Mouse (Mus musculus) intestine, embryonic 14.5 days (tissue): ENCODE data around the gene Dxo. TPM values are rescaled to one million over a fixed set of nuclear protein-coding genes. Genes with fewer than 3 reads are reported as not detected.
A peak's percentile ranks its signal among the peaks of the same experiment; 100 is the strongest.

ENCODE experiments used
- ATAC-seq: fragments of 200-750 bp; cut with Nextera tagmentation; replicated peaks from 2 replicates; pipeline ENCODE4 v1.8.0; 2017; ENCODE audit warnings: low read depth, moderate number of reproducible peaks, moderate TSS enrichment, moderate library complexity; ENCODE audit not compliant: low FRiP score, low TSS enrichment
- DNase-seq: peaks from one replicate; pipeline ENCODE4 v3.0.0-alpha.2; 2018; ENCODE audit warnings: low spot score
- H3K27ac ChIP-seq: fragments of 300-500 bp; sonication (generic); 2 replicates; pipeline ENCODE4 v1.5.1; 2014; ENCODE audit warnings: low read depth, mild to moderate bottlenecking, control low read depth
- H3K27me3 ChIP-seq: fragments of 300-500 bp; sonication (generic); replicated peaks from 2 replicates; pipeline ENCODE4 v1.6.1; 2014; ENCODE audit warnings: low read length, control low read depth; ENCODE audit not compliant: control insufficient read depth, insufficient read depth
- H3K36me3 ChIP-seq: fragments of 300-500 bp; sonication (generic); 2 replicates; pipeline ENCODE4 v1.6.1; 2014; ENCODE audit warnings: low read length, control low read depth; ENCODE audit not compliant: control insufficient read depth, insufficient read depth
- H3K4me1 ChIP-seq: fragments of 300-500 bp; sonication (generic); replicated peaks from 2 replicates; pipeline ENCODE4 v1.6.1; 2014; ENCODE audit warnings: low read length, control low read depth, mixed read lengths; ENCODE audit not compliant: control insufficient read depth, insufficient read depth
- H3K4me2 ChIP-seq: fragments of 300-500 bp; sonication (generic); 2 replicates; pipeline ENCODE4 v1.6.1; 2014; ENCODE audit warnings: low read length
- H3K4me3 ChIP-seq: fragments of 300-500 bp; sonication (generic); 2 replicates; pipeline ENCODE4 v1.5.1; 2014; ENCODE audit warnings: low read depth, low read length, control low read depth, mixed read lengths
- H3K9ac ChIP-seq: fragments of 300-500 bp; sonication (generic); 2 replicates; pipeline ENCODE4 v1.6.1; 2014; ENCODE audit warnings: mild to moderate bottlenecking, low read length
- H3K9me3 ChIP-seq: fragments of 300-500 bp; sonication (generic); 2 replicates; pipeline ENCODE4 v1.6.1; 2016; ENCODE audit warnings: low read length, control low read depth; ENCODE audit not compliant: control insufficient read depth
- WGBS: fragments of 180-500 bp; shearing (Covaris S2); extraction: QIAGEN DNeasy Blood & Tissue Kit; methylation state at CpG from one replicate; pipeline ENCODE4 v1.1.7; 2014; 5-methylcytosine and 5-hydroxymethylcytosine counted together
- polyA plus RNA-seq: library from polyadenylated mRNA; unstranded; fragments of >200 nt; fragmentation: Nextera tagmentation; extraction: Ambion mirVana; gene quantifications from 2 replicates; pipeline ENCODE4 v1.2.1, GENCODE M21; 2014

Dxo gene
- polyA plus RNA-seq, 1 experiment from 2014 or later = 58.2 TPM

DNA sequence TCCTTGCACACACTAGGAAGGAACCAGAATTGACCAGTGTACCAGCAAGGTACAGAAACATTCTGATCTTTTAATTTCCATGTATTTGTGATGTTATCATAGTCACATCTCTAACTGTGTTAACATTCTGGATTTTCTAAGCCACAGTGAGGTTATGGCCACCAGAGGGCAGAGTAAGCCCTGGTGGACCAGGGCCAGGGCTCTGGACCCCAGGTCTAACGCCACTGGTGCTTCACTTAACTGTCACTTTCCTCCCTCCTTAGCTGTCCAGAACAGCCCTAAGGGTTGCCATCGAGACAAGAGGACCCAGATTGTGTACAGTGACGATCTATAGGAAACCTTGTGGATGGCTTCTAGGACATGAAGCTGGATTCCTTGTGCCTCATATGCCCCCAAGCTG, 19.0 kb downstream of the Dxo start:
- H3K27ac ChIP-seq = no peak overlapping the region
- no peak overlapping the region for H3K9ac ChIP-seq
- DNase-seq = peak; percentile 75
- 37% methylated on average over 3 of the region's 3 CpGs for WGBS
- peaks cover 7% of the 10 kb centered on the region for H3K4me1 ChIP-seq
- peak; percentile 29; the same call in 1 of the 2 replicates for ATAC-seq
- H3K27me3 ChIP-seq = no peaks in the 10 kb centered on the region
- H3K4me3 ChIP-seq = no peak overlapping the region
- no peaks in the 10 kb centered on the region for H3K9me3 ChIP-seq
- H3K4me2 ChIP-seq = no peak overlapping the region
- peaks cover 63% of the 10 kb centered on the region for H3K36me3 ChIP-seq

DNA sequence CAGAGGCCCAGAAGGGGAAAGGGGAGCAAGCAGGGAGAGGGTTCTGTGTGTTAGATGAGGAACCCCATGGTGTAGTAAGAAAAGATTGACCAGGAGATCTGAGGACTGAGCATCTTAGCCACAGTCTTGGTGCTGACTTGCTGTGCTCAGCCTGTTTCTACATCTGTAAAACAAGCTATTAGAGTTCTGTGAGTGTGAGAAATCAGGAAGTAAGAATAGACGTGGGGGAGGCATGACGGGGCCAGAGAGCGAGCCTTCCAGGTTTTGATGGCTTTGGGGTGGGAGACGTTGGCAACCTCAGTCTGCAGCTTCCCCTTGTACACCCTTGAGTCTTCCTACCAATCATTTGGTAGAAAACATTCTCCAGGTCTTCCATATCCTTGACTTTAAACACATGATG, 21.9 kb downstream of the Dxo start:
- DNase-seq (no peak), ATAC-seq (no peak)
- H3K4me1 ChIP-seq = peaks cover 5% of the 10 kb centered on the region; the same call in 1 of the 2 replicates
- no peak overlapping the region for H3K4me2 ChIP-seq
- 81% methylated on average over 4 of the region's 4 CpGs for WGBS
- no peak overlapping the region for H3K9ac ChIP-seq
- H3K36me3 ChIP-seq = peaks cover 44% of the 10 kb centered on the region
- no peaks in the 10 kb centered on the region for H3K27me3 ChIP-seq
- no peak overlapping the region for H3K4me3 ChIP-seq
- no peaks in the 10 kb centered on the region for H3K9me3 ChIP-seq
- H3K27ac ChIP-seq = no peak overlapping the region

DNA sequence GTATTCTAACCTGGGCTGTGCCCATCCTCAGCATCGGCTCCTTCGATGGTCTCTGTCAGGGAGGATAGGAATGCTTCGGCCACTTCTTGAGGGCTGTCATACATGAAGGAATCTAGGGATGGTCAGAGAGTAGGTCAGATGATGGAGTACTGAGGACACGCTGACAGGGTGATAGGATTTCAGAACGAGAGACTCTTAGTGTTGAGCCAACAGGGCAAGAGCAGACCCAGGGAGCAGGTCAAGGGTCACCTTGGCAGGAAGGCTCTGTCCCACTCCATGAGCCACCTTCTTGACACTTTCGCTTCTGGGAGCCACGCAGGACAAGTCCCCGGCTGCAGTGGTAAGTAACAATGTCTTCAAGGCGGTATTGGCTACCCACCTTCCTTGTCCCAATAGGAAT, 23.7 kb downstream of the Dxo start:
- no peak for DNase-seq
- Histone ChIP-seq H3K27me3 (no peaks in the 10 kb centered on the region), H3K27ac (no peak overlapping the region), H3K9me3 (no peaks in the 10 kb centered on the region), H3K4me3 (no peak overlapping the region), H3K36me3 (peaks cover 26% of the 10 kb centered on the region), H3K4me2 (no peak overlapping the region), H3K4me1 (peaks cover 5% of the 10 kb centered on the region; the same call in 1 of the 2 replicates), H3K9ac (no peak overlapping the region)
- WGBS = 84% methylated on average over 9 of the region's 9 CpGs
- ATAC-seq = no peak

DNA sequence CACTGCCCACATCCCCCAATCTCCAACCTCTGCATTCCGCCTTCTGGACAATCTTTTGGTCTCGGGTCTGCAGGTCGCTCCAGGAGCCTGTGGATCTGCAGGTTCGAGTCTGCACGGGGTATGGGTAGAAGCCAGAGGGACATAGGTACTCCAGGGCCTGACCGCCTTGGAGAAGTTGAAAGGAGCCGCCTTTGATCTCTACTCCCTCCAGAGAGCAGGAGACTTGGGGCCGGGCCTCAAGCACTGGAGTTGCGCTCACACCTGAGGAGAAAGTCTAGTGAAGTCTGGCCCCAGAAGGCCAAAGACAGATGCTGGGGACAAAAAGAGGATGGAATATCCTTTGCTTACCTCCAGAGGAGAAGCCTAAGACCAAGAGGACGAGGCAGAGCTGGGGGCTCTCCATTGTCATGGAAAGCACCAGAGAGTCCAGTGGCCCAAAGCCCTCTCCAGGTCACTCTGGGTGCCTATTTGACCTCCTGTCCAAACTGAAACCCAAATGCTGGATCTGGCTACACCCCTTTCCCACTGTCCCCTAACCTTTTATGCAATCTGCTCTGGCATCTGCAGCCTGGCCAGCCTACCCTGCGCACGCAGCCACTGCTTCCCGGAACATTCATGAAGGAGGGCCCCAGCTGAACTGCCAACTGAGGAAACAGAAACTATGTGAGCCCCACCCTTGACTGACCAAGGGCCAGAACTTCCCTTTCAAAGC, 25.0 kb downstream of the Dxo start:
- ATAC-seq (peak; percentile 50), DNase-seq (peak; percentile 63)
- no peaks in the 10 kb centered on the region for H3K9me3 ChIP-seq
- no peaks in the 10 kb centered on the region for H3K27me3 ChIP-seq
- no peak overlapping the region for H3K9ac ChIP-seq
- peaks cover 13% of the 10 kb centered on the region; the same call in 1 of the 2 replicates for H3K36me3 ChIP-seq
- 58% methylated on average over 13 of the region's 13 CpGs for WGBS
- H3K4me2 ChIP-seq = peak overlapping the region; percentile 32
- H3K4me1 ChIP-seq = peaks cover 5% of the 10 kb centered on the region; the same call in 1 of the 2 replicates
- H3K27ac ChIP-seq = peak overlapping the region; percentile 47; the same call in 1 of the 2 replicates
- H3K4me3 ChIP-seq = no peak overlapping the region

DNA sequence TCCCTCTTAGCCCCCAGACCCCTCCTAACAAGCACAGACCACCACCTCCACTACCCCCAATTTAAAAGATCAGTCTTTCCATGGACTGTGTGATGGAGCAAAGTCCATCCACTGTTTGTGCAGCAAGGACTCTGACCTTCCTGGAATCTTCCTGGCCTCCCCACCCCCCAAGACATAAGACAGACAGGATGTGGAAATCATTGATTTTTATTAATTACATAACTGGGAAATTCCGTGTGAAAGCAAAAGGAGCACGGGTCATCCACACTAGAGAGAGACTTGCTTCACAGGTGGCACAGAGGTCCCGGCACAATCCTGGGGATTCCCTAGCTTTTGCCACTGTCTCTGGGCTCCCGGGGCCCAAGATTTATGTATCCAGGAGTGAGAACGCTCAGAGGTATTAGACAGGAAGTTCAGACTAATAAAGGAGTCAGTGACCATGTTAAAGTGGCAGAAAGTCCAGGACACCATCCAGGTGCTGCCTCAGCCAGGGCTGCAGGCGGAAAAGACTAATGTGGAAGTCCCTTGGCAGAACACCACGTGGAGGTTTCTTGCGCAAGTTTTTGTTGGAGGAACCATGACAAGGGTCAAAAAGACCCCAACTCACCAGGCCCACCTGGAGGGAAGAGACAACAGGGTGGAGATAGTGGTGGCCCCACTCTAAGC, 25.7 kb downstream of the Dxo start, which contains the start of gene Cfb:
Cfb (minus strand) TSS at position 103 of the 666 bp plus-strand sequence.
- H3K4me3 ChIP-seq = no peak within 1 kb of the TSS
- H3K9me3 ChIP-seq = no peaks in the 10 kb centered on the region
- H3K36me3 ChIP-seq = 0 out of 2 replicates have a peak, but pooled peaks cover 6% of the 10 kb centered on the region
- peak within 1 kb of the TSS; percentile 47; the same call in 1 of the 2 replicates for H3K27ac ChIP-seq
- WGBS = 45% methylated on average over 8 of the region's 8 CpGs
- no peak within 1 kb of the TSS for H3K9ac ChIP-seq
- DNase-seq (no peak), ATAC-seq (peak; percentile 29)
- H3K4me2 ChIP-seq = peak within 1 kb of the TSS; percentile 32
- peaks cover 5% of the 10 kb centered on the region; the same call in 1 of the 2 replicates for H3K4me1 ChIP-seq
- no peaks in the 10 kb centered on the region for H3K27me3 ChIP-seq

DNA sequence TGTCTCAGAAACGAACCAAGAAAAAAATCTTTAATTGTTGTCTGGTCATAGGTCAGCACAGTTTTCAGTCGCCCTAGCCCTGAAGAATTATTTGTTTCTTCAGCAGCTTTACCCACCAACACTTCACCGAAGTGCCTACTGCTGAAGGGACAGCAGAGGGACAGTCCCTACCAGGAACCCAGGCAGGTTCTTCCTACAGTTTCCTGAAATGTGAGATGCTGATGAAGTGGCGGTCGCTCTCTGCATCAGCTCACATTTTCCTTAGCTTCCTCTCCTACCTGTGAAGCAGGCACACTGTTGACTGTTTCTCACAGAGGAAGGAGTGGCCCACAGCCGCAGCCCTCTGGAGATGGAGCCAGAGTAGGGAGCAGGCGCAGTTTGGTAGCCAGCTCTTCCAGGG, 29.2 kb downstream of the Dxo start:
- H3K4me2 ChIP-seq = no peak overlapping the region
- H3K9me3 ChIP-seq = no peaks in the 10 kb centered on the region
- H3K36me3 ChIP-seq = no peaks in the 10 kb centered on the region
- H3K27ac ChIP-seq = no peak overlapping the region
- ATAC-seq (no peak), DNase-seq (no peak)
- peaks cover 5% of the 10 kb centered on the region; the same call in 1 of the 2 replicates for H3K4me1 ChIP-seq
- no peaks in the 10 kb centered on the region for H3K27me3 ChIP-seq
- H3K9ac ChIP-seq = no peak overlapping the region
- whole genome bisulfite sequencing = 55% methylated on average over 7 of the region's 7 CpGs
- H3K4me3 ChIP-seq = no peak overlapping the region

DNA sequence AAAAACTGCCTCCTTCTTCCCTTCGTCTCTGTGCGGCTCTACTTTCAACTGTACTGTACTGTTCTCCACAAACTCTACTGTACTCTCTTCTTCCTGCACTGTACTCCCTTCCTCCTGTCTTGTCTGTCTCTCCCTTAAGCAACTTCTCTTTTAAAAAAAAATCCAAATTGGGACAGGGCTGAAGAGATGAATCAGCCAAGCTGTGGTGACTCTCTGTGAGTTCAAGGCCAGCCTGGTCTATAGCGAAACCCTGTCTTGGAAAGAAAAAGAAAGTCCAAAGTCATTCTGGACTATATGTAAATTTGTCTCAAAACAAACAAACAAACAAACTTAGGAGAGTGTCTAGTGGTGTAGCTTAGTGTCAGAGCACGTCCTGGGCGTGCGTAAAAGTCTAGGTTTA, 37.5 kb downstream of the Dxo start:
- no peaks in the 10 kb centered on the region for H3K36me3 ChIP-seq
- WGBS = 85% methylated on average over 6 of the region's 6 CpGs
- no peak overlapping the region for H3K9ac ChIP-seq
- H3K27me3 ChIP-seq = no peaks in the 10 kb centered on the region
- no peaks in the 10 kb centered on the region for H3K4me1 ChIP-seq
- no peaks in the 10 kb centered on the region for H3K9me3 ChIP-seq
- no peak overlapping the region for H3K4me3 ChIP-seq
- ATAC-seq = no peak
- H3K4me2 ChIP-seq = no peak overlapping the region
- no peak for DNase-seq
- H3K27ac ChIP-seq = no peak overlapping the region

DNA sequence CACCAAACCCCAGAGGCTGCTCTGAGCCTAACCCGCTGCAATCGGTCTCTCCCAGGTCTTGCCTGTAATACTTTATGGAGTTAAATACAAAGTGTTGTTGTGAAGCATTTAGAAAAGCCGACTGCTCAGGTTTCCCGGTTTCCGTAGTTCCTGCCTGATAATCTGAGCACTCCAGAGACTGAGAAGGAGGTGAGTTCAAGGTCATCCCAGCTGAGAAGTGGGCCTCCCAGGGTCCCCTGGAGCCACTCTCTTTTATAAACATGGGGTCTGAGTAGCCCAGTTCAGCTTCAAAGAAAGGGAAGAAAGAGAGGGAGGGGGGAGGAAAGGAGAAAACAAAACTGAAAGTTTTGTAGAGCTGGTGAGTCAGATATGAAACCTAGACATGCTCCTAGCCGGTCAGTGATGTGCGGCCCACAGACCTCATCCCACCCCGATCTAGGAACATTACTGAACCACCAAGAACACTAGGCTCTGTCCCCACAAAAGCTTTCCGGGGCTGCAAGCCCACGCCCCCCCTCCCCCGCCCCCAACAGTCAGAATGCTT, 42.6 kb downstream of the Dxo start, which contains the start of gene Zbtb12:
Zbtb12 (plus strand) TSS at position 148 of the 544 bp plus-strand sequence.
- no peak within 1 kb of the TSS for H3K27ac ChIP-seq
- H3K4me3 ChIP-seq = no peak within 1 kb of the TSS
- H3K4me2 ChIP-seq = no peak within 1 kb of the TSS
- H3K36me3 ChIP-seq = no peaks in the 10 kb centered on the region
- ATAC-seq (no peak), DNase-seq (no peak)
- WGBS = 57% methylated on average over 11 of the region's 11 CpGs
- no peaks in the 10 kb centered on the region for H3K9me3 ChIP-seq
- H3K4me1 ChIP-seq = no peaks in the 10 kb centered on the region
- no peaks in the 10 kb centered on the region for H3K27me3 ChIP-seq
- no peak within 1 kb of the TSS for H3K9ac ChIP-seq
